Comparison of ENCODE assay signal across 9 mouse cellular contexts in the genomic region with DNA sequence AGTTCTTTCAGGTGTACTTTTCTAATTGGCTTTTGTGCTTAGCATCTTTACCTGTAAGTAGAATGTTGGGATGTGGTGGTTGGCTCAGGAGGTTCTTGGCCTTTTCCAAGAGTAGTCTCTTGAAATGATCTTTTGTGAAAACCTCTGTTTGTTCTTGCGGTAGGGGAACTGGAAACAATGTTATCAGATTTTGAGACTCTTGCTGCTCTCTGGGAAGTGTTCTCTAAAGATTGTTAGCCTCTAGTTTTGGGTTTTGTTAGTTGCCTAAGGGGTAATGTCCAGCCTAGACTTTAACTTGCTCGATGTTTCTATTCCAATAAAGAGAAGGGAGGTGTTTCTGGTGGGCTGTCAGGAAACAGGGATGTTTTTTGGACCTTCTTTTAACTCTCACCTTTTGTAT. TPM values are rescaled to one million over a fixed set of nuclear protein-coding genes. Genes with fewer than 3 reads are reported as not detected.
DNase-seq lines count a peak whose midpoint lies in the region; ATAC-seq and TF ChIP-seq lines count a peak whose summit lies in the region.
"Had no signal": no experiment of that assay in that cellular context is flagged by ENCODE, and none has a peak within 500 bp of the region (broad histone marks: within the 10 kb centered on the region; RNA-seq: fewer than 3 reads in every experiment).

No protein-coding gene starts in this region.

- WGBS in embryonic facial prominence, embryonic 13.5 days, result 39% methylated on average over 2 of the region's 2 CpGs
- 44% methylated on average over 2 of the region's 2 CpGs for WGBS in intestine, embryonic 15.5 days
- 60% methylated on average over 2 of the region's 2 CpGs for WGBS in midbrain, postnatal 0 days

- TF ChIP-seq CTCF in layer of hippocampus, adult 2 months (conservative IDR thresholded peaks at IDR 0.05), result no peak
- no peak for TF ChIP-seq CTCF in midbrain, postnatal 0 days (IDR thresholded peaks at IDR 0.05)

- H3K4me2 ChIP-seq in embryonic facial prominence, embryonic 13.5 days, result peak overlapping the region; percentile 82
- H3K4me2 ChIP-seq in intestine, embryonic 15.5 days (replicated peaks), result peak overlapping the region; percentile 76
- H3K4me2 ChIP-seq in midbrain, postnatal 0 days (ENCODE audit: low read depth, low read length, poor library complexity, severe bottlenecking), result peak overlapping the region; percentile 51

- no peak for DNase-seq in layer of hippocampus, adult 2 months (ENCODE audit: low spot score in 2 of 2)
- DNase-seq in layer of hippocampus, adult 11-12 months (ENCODE audit: low spot score), result no peak
- DNase-seq in midbrain, postnatal 0 days (ENCODE audit: low spot score), result no peak
- no peak for DNase-seq in embryo, embryonic 11 days
- no peak for DNase-seq in adrenal gland, postnatal 10 days
- DNase-seq in urinary bladder, postnatal 10 days (ENCODE audit: low spot score), result no peak
- DNase-seq: thymus, adult 18-20 months had no signal

- H3K4me1 ChIP-seq in embryonic facial prominence, embryonic 13.5 days, result peaks cover 20% of the 10 kb centered on the region
- peaks cover 13% of the 10 kb centered on the region; the same call in 1 of the 2 replicates for H3K4me1 ChIP-seq in intestine, embryonic 15.5 days (replicated peaks)
- no peaks in the 10 kb centered on the region for H3K4me1 ChIP-seq in midbrain, postnatal 0 days (ENCODE audit: insufficient read depth, low read length)

- no peak for ATAC-seq in embryonic facial prominence, embryonic 13.5 days (ENCODE audit: insufficient number of reproducible peaks, insufficient read depth, low FRiP score, low TSS enrichment, low read depth)
- no peak for ATAC-seq in intestine, embryonic 15.5 days
- no peak for ATAC-seq in midbrain, postnatal 0 days (ENCODE audit: low FRiP score)

- peak overlapping the region; percentile 92; the same call in 1 of the 2 replicates for H3K9ac ChIP-seq in embryonic facial prominence, embryonic 13.5 days
- H3K9ac ChIP-seq in intestine, embryonic 15.5 days, result peak overlapping the region; percentile 92; the same call in 1 of the 2 replicates
- no peak overlapping the region for H3K9ac ChIP-seq in midbrain, postnatal 0 days (replicated peaks; ENCODE audit: low read length, poor library complexity, severe bottlenecking)

- H3K36me3 ChIP-seq in embryonic facial prominence, embryonic 13.5 days, result no peaks in the 10 kb centered on the region
- no peaks in the 10 kb centered on the region for H3K36me3 ChIP-seq in intestine, embryonic 15.5 days
- no peaks in the 10 kb centered on the region for H3K36me3 ChIP-seq in midbrain, postnatal 0 days (ENCODE audit: insufficient read depth, low read length)

- H3K27me3 ChIP-seq in embryonic facial prominence, embryonic 13.5 days, result no peaks in the 10 kb centered on the region
- no peaks in the 10 kb centered on the region for H3K27me3 ChIP-seq in intestine, embryonic 15.5 days (replicated peaks)
- H3K27me3 ChIP-seq in midbrain, postnatal 0 days (ENCODE audit: insufficient read depth, low read length), result no peaks in the 10 kb centered on the region

- H3K9me3 ChIP-seq in embryonic facial prominence, embryonic 13.5 days, result no peaks in the 10 kb centered on the region
- no peaks in the 10 kb centered on the region for H3K9me3 ChIP-seq in intestine, embryonic 15.5 days
- H3K9me3 ChIP-seq in midbrain, postnatal 0 days (ENCODE audit: low read length), result no peaks in the 10 kb centered on the region

- H3K27ac ChIP-seq in layer of hippocampus, adult 2 months, result peak overlapping the region; percentile 99
- no peak overlapping the region for H3K27ac ChIP-seq in embryonic facial prominence, embryonic 13.5 days
- H3K27ac ChIP-seq in intestine, embryonic 15.5 days, result no peak overlapping the region; the same call in 1 of the 2 replicates
- H3K27ac ChIP-seq in midbrain, postnatal 0 days (ENCODE audit: low read depth, low read length), result no peak overlapping the region

- H3K4me3 ChIP-seq in layer of hippocampus, adult 2 months, result peak overlapping the region; percentile 88
- H3K4me3 ChIP-seq in embryonic facial prominence, embryonic 13.5 days, result peak overlapping the region; percentile 95
- peak overlapping the region; percentile 94 for H3K4me3 ChIP-seq in intestine, embryonic 15.5 days (replicated peaks)
- H3K4me3 ChIP-seq in midbrain, postnatal 0 days (ENCODE audit: low read depth, low read length), result peak overlapping the region; percentile 94

RNA-seq across cellular contexts. Expression of gene Rabep1, which starts 1.5 kb away (rescaled TPM):
- 100 to 1,000 TPM; 122 to 124 TPM for total RNA-seq in layer of hippocampus, adult 2 months (2021)
- 46.2 and 46.3 TPM in 2 replicates for polyA plus RNA-seq in embryonic facial prominence, embryonic 13.5 days (2015; fragmentation: Nextera tagmentation; extraction: Ambion mirVana)
- 51.4 and 53.9 TPM in 2 replicates for polyA plus RNA-seq in intestine, embryonic 15.5 days (2015; fragmentation: Nextera tagmentation; extraction: Ambion mirVana)
- 66.4 and 98.4 TPM in 2 replicates for total RNA-seq in midbrain, postnatal 0 days (2014; rRNA removed)
- polyA plus RNA-seq in midbrain, postnatal 0 days (2015; fragmentation: Nextera tagmentation; extraction: Ambion mirVana), result 102 and 116 TPM in 2 replicates
- 10 to 100 TPM; 73.1 to 75.0 TPM for total RNA-seq in adrenal gland, postnatal 10 days (2021)

RNA-seq across cellular contexts. Expression of gene Scimp, which starts 33.6 kb away (rescaled TPM):
- not detected for total RNA-seq in layer of hippocampus, adult 2 months (2021)
- 0.25 TPM in 1 of 2 replicates, not detected in the other for polyA plus RNA-seq in embryonic facial prominence, embryonic 13.5 days (2015; fragmentation: Nextera tagmentation; extraction: Ambion mirVana)
- polyA plus RNA-seq in intestine, embryonic 15.5 days (2015; fragmentation: Nextera tagmentation; extraction: Ambion mirVana), result 0.70 and 0.88 TPM in 2 replicates
- total RNA-seq in midbrain, postnatal 0 days (2014; rRNA removed), result not detected in 2 replicates
- polyA plus RNA-seq in midbrain, postnatal 0 days (2015; fragmentation: Nextera tagmentation; extraction: Ambion mirVana), result not detected in 2 replicates
- total RNA-seq in adrenal gland, postnatal 10 days (2021), result under 1 TPM; 0.27 to 0.57 TPM
